Mouse (Mus musculus): ENCODE data around the gene Zbtb3.

DNA sequence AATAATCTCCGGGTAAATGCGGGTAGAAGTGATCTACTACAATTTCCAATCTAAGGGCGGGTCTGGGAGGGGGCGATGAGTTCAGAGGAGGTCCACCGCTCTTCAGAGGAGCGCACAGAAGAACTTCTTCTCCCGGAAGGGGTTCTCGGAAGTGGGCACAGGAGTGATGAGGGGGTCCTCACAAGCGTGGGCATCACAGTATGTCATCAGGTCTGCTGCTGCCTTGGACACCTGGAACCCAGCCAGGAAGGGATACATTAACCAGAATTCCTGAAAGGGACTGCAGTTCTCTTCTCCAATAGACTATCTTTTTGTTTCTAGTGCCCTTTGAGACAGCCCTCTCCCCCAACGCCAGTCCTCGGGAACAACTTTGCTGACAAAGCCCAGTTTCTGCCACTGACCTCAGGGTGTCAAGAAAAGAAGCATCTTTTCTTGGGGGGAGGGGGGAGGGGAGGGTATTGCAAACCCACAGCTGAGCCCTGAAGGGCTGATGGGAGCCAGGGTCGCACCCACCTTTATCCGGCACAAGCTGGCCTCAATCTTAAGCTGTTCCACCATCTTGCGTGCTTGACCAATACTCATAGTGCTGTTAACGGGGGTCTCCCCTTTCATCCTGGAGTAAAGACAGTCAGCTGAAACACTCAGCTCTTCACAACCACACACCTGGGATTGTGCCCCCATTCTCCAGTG lies 35.8 kb downstream of the Zbtb3 start:
- TF ChIP-seq CTCF (IDR thresholded peaks at IDR 0.05; ENCODE audit: low read depth) (no peak), EP300 (IDR thresholded peaks at IDR 0.05; ENCODE audit: low read depth) (no peak)

Measured in heart, postnatal 0 days (tissue).